Mouse (Mus musculus) forebrain, embryonic 15.5 days (tissue): Measurements from ENCODE around the gene Pla2g2c. TPM values are rescaled to one million over a fixed set of nuclear protein-coding genes. Genes with fewer than 3 reads are reported as not detected.

Experiments used
- ATAC-seq: fragments of 200-750 bp; cut with Nextera tagmentation; replicated peaks from 2 replicates; pipeline ENCODE4 v1.8.0; 2017; ENCODE audit warnings: mild to moderate bottlenecking, moderate TSS enrichment, moderate library complexity
- H3K27ac ChIP-seq: fragments of 300-500 bp; sonication (generic); replicated peaks from 2 replicates; pipeline ENCODE4 v1.5.1; 2015; ENCODE audit warnings: mild to moderate bottlenecking, inconsistent platforms
- H3K27me3 ChIP-seq: fragments of 300-500 bp; sonication (generic); 2 replicates; pipeline ENCODE4 v1.6.1; 2015; ENCODE audit warnings: inconsistent platforms
- H3K36me3 ChIP-seq: fragments of 300-500 bp; sonication (generic); 2 replicates; pipeline ENCODE4 v1.6.1; 2015; ENCODE audit warnings: mild to moderate bottlenecking, inconsistent platforms
- H3K4me1 ChIP-seq: fragments of 300-500 bp; sonication (generic); 2 replicates; pipeline ENCODE4 v1.6.1; 2015; ENCODE audit warnings: inconsistent platforms
- H3K4me2 ChIP-seq: fragments of 300-500 bp; sonication (generic); replicated peaks from 2 replicates; pipeline ENCODE4 v1.6.1; 2015; ENCODE audit warnings: mild to moderate bottlenecking, inconsistent platforms
- H3K4me3 ChIP-seq: fragments of 300-500 bp; sonication (generic); 2 replicates; pipeline ENCODE4 v1.5.1; 2015; ENCODE audit warnings: mild to moderate bottlenecking, inconsistent platforms
- H3K9ac ChIP-seq: fragments of 300-500 bp; sonication (generic); replicated peaks from 2 replicates; pipeline ENCODE4 v1.6.1; 2015; ENCODE audit warnings: mild to moderate bottlenecking, inconsistent platforms
- H3K9me3 ChIP-seq: fragments of 300-500 bp; sonication (generic); 2 replicates; pipeline ENCODE4 v1.6.1; 2016; ENCODE audit warnings: inconsistent platforms
- WGBS: fragments of 180-500 bp; shearing (Covaris S2); methylation state at CpG from one replicate; pipeline ENCODE4 v1.1.7; 2015; ENCODE audit warnings: mixed read lengths; 5-methylcytosine and 5-hydroxymethylcytosine counted together
- polyA plus RNA-seq: library from polyadenylated mRNA; unstranded; fragments of >200 nt; fragmentation: Nextera tagmentation; extraction: Ambion mirVana; gene quantifications from 2 replicates; pipeline ENCODE4 v1.2.1, GENCODE M21; 2015

Pla2g2c gene
- polyA plus RNA-seq, 1 experiment from 2014 or later: 0.34 TPM

DNA sequence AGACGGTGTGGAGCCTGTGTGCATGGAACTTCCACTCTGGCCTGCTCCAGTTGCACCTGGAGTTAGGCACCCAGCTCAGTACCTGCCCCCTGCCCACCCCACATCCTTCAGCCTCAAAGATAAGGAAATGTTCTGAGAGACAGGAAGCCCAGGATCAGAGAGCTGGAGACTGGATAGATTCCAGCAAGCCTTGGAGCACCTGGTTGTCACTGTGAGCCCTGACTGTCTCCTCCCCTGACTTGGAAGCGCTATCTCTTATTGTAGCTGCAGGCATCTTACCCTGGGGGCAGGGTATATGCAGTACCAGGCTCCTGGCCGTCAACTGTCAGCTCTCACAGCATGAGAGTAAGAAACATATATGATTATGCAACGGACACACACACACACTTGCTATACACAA lies 30.8 kb downstream of the Pla2g2c start:
- Histone ChIP-seq H3K27ac (no peak overlapping the region), H3K9ac (no peak overlapping the region), H3K27me3 (no peaks in the 10 kb centered on the region), H3K4me1 (no peaks in the 10 kb centered on the region), H3K4me2 (no peak overlapping the region), H3K9me3 (no peaks in the 10 kb centered on the region), H3K4me3 (no peak overlapping the region), H3K36me3 (no peaks in the 10 kb centered on the region)
- 78% methylated on average over 4 of the region's 4 CpGs for WGBS
- ATAC-seq: no peak

GRCm38 (mm10) chr4:138755983-138756382 lies 31.4 kb downstream of the Pla2g2c start:
- no peak for ATAC-seq
- WGBS: 78% methylated on average over 11 of the region's 11 CpGs
- no peak overlapping the region for H3K27ac ChIP-seq

DNA sequence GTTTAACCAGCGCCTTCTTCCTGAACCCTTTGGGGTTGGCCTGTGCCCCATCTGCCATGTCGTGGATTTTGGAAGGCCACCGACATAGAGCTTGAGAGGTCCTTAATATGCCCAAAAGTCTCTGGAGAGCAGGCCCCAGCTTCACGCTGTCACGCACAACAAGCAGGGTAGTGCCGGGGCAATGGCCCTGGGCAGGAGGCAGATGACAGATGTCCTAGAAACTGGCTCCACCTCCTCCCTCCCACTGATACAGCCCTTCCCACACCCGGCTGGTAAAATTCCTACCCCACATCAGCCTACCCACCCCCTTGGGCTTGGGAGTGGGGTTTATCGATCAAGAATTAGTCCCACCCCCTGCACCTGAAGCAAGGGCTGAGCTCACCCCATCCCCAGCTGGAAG lies 32.8 kb downstream of the Pla2g2c start, which contains the start of gene Pla2g2f:
Gene Pla2g2f, minus strand, starts transcription at position 211 of the 400 bp plus-strand sequence.
- no peak for ATAC-seq
- no peaks in the 10 kb centered on the region for H3K9me3 ChIP-seq
- H3K36me3 ChIP-seq: no peaks in the 10 kb centered on the region
- H3K4me2 ChIP-seq: no peak within 1 kb of the TSS
- no peak within 1 kb of the TSS for H3K9ac ChIP-seq
- WGBS: 77% methylated on average over 8 of the region's 8 CpGs
- no peaks in the 10 kb centered on the region for H3K27me3 ChIP-seq
- H3K4me1 ChIP-seq: no peaks in the 10 kb centered on the region
- no peak within 1 kb of the TSS for H3K4me3 ChIP-seq
- no peak within 1 kb of the TSS for H3K27ac ChIP-seq

More at GRCm38 (mm10) chr4:138755983-138756382, 31.4 kb downstream of the Pla2g2c start:
- Histone ChIP-seq H3K9ac (no peak overlapping the region), H3K4me1 (no peaks in the 10 kb centered on the region), H3K4me2 (no peak overlapping the region), H3K27me3 (no peaks in the 10 kb centered on the region), H3K36me3 (no peaks in the 10 kb centered on the region), H3K4me3 (no peak overlapping the region), H3K9me3 (no peaks in the 10 kb centered on the region)

- WGBS: 86% methylated on average over 9 of the region's 9 CpGs
- H3K4me1 ChIP-seq: no peaks in the 10 kb centered on the region
- no peak overlapping the region for H3K27ac ChIP-seq
- no peaks in the 10 kb centered on the region for H3K9me3 ChIP-seq
- no peaks in the 10 kb centered on the region for H3K36me3 ChIP-seq
- no peak overlapping the region for H3K9ac ChIP-seq
- no peak overlapping the region for H3K4me2 ChIP-seq
- no peaks in the 10 kb centered on the region for H3K27me3 ChIP-seq
- ATAC-seq: no peak
- no peak overlapping the region for H3K4me3 ChIP-seq
Observed at GRCm38 (mm10) chr4:138762266-138762665, 37.7 kb downstream of the Pla2g2c start.

- H3K9me3 ChIP-seq: no peaks in the 10 kb centered on the region
- ATAC-seq: no peak
- no peak overlapping the region for H3K27ac ChIP-seq
- H3K4me2 ChIP-seq: no peak overlapping the region
- no peaks in the 10 kb centered on the region for H3K27me3 ChIP-seq
- H3K4me1 ChIP-seq: no peaks in the 10 kb centered on the region
- 89% methylated on average over 10 of the region's 10 CpGs for WGBS
- no peaks in the 10 kb centered on the region for H3K36me3 ChIP-seq
- no peak overlapping the region for H3K9ac ChIP-seq
- H3K4me3 ChIP-seq: no peak overlapping the region
Observed at GRCm38 (mm10) chr4:138771970-138772369, 47.4 kb downstream of the Pla2g2c start.

- Histone ChIP-seq H3K36me3 (no peaks in the 10 kb centered on the region), H3K9ac (no peak overlapping the region), H3K27me3 (no peaks in the 10 kb centered on the region), H3K4me3 (no peak overlapping the region), H3K9me3 (no peaks in the 10 kb centered on the region), H3K4me1 (peaks cover 2% of the 10 kb centered on the region; the same call in 1 of the 2 replicates), H3K27ac (no peak overlapping the region), H3K4me2 (no peak overlapping the region)
- WGBS: 81% methylated on average over 5 of the region's 5 CpGs
- no peak for ATAC-seq
Observed at GRCm38 (mm10) chr4:138772386-138772785, 47.8 kb downstream of the Pla2g2c start.

GRCm38 (mm10) chr4:138775435-138775834 lies 50.8 kb downstream of the Pla2g2c start, which contains the start of gene Pla2g2d:
Gene Pla2g2d (plus strand): TSS chr4:138775735.
- 91% methylated on average over 6 of the region's 6 CpGs for WGBS
- H3K4me1 ChIP-seq: peaks cover 5% of the 10 kb centered on the region; the same call in 1 of the 2 replicates
- H3K9me3 ChIP-seq: no peaks in the 10 kb centered on the region
- H3K27me3 ChIP-seq: no peaks in the 10 kb centered on the region
- no peak within 1 kb of the TSS for H3K9ac ChIP-seq
- H3K4me2 ChIP-seq: no peak within 1 kb of the TSS
- H3K4me3 ChIP-seq: no peak within 1 kb of the TSS
- H3K27ac ChIP-seq: no peak within 1 kb of the TSS
- ATAC-seq: no peak
- no peaks in the 10 kb centered on the region for H3K36me3 ChIP-seq

- WGBS: 53% methylated on average over 20 of the region's 20 CpGs
- no peak overlapping the region for H3K4me3 ChIP-seq
- no peak overlapping the region for H3K9ac ChIP-seq
- no peak overlapping the region for H3K4me2 ChIP-seq
- no peak overlapping the region for H3K27ac ChIP-seq
- ATAC-seq: no peak
- peaks cover 5% of the 10 kb centered on the region; the same call in 1 of the 2 replicates for H3K4me1 ChIP-seq
- no peaks in the 10 kb centered on the region for H3K9me3 ChIP-seq
- H3K36me3 ChIP-seq: no peaks in the 10 kb centered on the region
- H3K27me3 ChIP-seq: no peaks in the 10 kb centered on the region
Observed at GRCm38 (mm10) chr4:138777417-138778407, 53.1 kb downstream of the Pla2g2c start.

DNA sequence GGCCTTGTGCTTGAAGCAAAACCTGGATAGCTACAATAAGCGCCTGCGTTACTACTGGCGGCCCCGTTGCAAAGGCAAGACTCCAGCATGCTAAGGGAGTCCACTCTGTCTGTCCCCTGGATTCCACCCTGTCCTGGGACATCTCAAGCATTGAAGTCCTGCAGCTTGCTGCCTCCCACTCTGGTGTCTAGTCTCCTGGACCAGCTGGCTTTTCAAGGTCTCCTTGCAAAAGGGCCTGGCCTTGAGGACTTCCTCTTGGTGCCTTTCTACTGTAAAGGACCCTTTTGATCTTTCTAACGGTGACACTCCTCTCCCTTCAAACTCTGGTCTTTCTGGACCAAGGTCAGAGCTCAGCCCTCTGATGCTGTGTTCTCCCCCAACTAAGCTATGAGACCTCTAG lies 55.7 kb downstream of the Pla2g2c start:
- 92% methylated on average over 5 of the region's 5 CpGs for WGBS
- no peak for ATAC-seq
- no peak overlapping the region for H3K27ac ChIP-seq
- peaks cover 5% of the 10 kb centered on the region; the same call in 1 of the 2 replicates for H3K4me1 ChIP-seq
- no peaks in the 10 kb centered on the region for H3K9me3 ChIP-seq
- H3K4me2 ChIP-seq: no peak overlapping the region
- no peak overlapping the region for H3K4me3 ChIP-seq
- H3K9ac ChIP-seq: no peak overlapping the region
- H3K36me3 ChIP-seq: no peaks in the 10 kb centered on the region
- H3K27me3 ChIP-seq: no peaks in the 10 kb centered on the region

DNA sequence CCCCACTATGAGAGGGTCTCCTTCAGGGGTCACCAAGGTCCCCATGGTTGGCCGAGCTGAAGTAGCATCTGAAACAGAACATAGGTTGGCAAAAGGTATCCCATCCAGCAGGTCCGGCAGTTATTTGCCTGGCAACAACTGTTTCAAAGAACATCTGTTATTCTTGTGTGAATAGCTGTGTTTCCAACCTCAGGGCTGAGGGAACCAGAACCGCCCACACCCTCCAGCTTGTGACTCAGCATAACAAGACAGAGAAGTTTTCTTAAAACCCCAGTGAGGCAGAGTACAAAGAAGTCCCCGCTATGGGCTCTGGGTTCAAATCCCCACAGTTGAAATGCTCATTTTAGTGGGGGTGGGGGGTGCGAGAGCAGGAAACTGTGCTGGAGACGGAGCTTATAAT lies 57.5 kb downstream of the Pla2g2c start:
- no peaks in the 10 kb centered on the region for H3K27me3 ChIP-seq
- no peak overlapping the region for H3K9ac ChIP-seq
- H3K4me2 ChIP-seq: no peak overlapping the region
- H3K36me3 ChIP-seq: no peaks in the 10 kb centered on the region
- no peaks in the 10 kb centered on the region for H3K9me3 ChIP-seq
- H3K27ac ChIP-seq: no peak overlapping the region
- H3K4me3 ChIP-seq: no peak overlapping the region
- 84% methylated on average over 6 of the region's 6 CpGs for WGBS
- ATAC-seq: no peak
- peaks cover 5% of the 10 kb centered on the region; the same call in 1 of the 2 replicates for H3K4me1 ChIP-seq

GRCm38 (mm10) chr4:138785721-138786120 lies 61.1 kb downstream of the Pla2g2c start:
- Histone ChIP-seq H3K27ac (no peak overlapping the region), H3K9ac (no peak overlapping the region), H3K4me2 (no peak overlapping the region), H3K27me3 (no peaks in the 10 kb centered on the region), H3K4me1 (no peaks in the 10 kb centered on the region), H3K9me3 (no peaks in the 10 kb centered on the region), H3K36me3 (no peaks in the 10 kb centered on the region), H3K4me3 (no peak overlapping the region)
- WGBS: 77% methylated on average over 4 of the region's 4 CpGs
- no peak for ATAC-seq

DNA sequence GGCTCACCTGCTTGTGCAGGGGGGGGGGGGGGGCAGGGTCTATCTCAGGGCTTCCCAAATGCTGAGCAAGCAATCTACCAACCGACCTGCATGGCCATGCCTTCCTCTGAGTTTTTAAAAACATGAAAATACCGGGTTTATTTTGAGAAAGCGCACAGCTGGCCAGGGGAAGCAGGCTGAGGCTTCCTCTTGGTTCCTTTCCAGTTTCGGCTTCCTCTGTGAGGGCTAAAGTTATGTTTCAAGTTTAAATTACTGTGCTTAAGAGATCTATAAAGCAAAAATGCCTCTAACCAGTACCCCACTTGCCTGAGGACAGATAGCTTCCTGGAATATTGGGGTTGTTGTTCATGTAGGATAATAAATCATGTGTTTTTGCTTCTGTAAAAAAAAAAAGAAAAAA lies 61.5 kb downstream of the Pla2g2c start:
- WGBS: 65% methylated on average over 4 of the region's 4 CpGs
- Histone ChIP-seq H3K27ac (no peak overlapping the region), H3K9ac (no peak overlapping the region), H3K36me3 (no peaks in the 10 kb centered on the region), H3K4me3 (no peak overlapping the region), H3K4me2 (no peak overlapping the region), H3K27me3 (no peaks in the 10 kb centered on the region), H3K9me3 (no peaks in the 10 kb centered on the region), H3K4me1 (no peaks in the 10 kb centered on the region)
- ATAC-seq: no peak
